Mouse (Mus musculus) olfactory bulb, adult 2 months (tissue): ENCODE measurements around the gene Chit1. TPM values are rescaled to one million over a fixed set of nuclear protein-coding genes. Genes with fewer than 3 reads are reported as not detected.

Source experiments
- H3K27ac ChIP-seq: fragments of 200-500 bp; 2 replicates; pipeline ENCODE4 v1.5.1; 2012; ENCODE audit warnings: low read depth, low read length; ENCODE audit not compliant: insufficient read depth
- H3K4me1 ChIP-seq: fragments of 200-500 bp; 2 replicates; pipeline ENCODE4 v1.6.1; 2012; ENCODE audit warnings: low read length; ENCODE audit not compliant: control insufficient read depth, insufficient read depth
- H3K4me3 ChIP-seq: fragments of 200-500 bp; 2 replicates; pipeline ENCODE4 v1.5.1; 2012; ENCODE audit warnings: mild to moderate bottlenecking, low read depth, low read length, moderate library complexity; ENCODE audit not compliant: insufficient read depth
- CTCF ChIP-seq: fragments of 200-500 bp; IDR thresholded peaks from 2 replicates; pipeline ENCODE4 v1.5.1; 2012; ENCODE audit warnings: low read depth, mild to moderate bottlenecking, low read length, moderate library complexity; ENCODE audit not compliant: insufficient read depth
- POLR2A ChIP-seq: fragments of 200-500 bp; IDR thresholded peaks from 2 replicates; pipeline ENCODE4 v1.6.1; 2012; ENCODE audit warnings: mild to moderate bottlenecking, low read depth, low read length, moderate library complexity; ENCODE audit not compliant: insufficient read depth
- WGBS: fragments of 180-500 bp; shearing (Covaris S2); methylation state at CpG from one replicate; pipeline ENCODE4 v1.1.7; 2018; 5-methylcytosine and 5-hydroxymethylcytosine counted together
- polyA plus RNA-seq: library from polyadenylated mRNA; stranded (reverse); fragments of >200 nt; gene quantifications from 2 replicates; pipeline ENCODE4 v1.2.4, GENCODE M21; 2012; ENCODE audit warnings: low replicate concordance; ENCODE audit not compliant: missing spikeins, insufficient read depth, insufficient read length

Chit1 gene
- polyA plus RNA-seq, 1 experiment: not detected

DNA sequence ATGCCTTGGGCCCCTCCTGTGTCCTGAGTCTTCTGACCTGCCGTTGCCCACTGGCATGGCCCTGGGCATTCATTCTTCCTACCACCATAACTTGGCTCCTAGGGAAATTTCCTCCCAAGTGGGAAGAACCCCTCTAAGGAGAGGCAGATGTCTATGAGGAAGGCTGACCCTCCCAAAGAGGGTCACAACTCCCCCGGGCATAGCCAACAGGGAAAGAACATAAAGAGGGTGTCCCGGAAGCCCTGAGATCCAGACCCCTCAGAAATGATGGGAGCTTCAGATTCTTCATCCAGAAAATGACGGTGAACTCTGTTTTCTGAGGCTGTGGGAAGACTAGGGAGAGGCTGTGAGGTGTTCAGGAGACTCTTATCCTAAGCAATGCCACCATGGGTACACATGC lies 15.3 kb upstream of the Chit1 start:
- 68% methylated on average over 4 of the region's 4 CpGs for WGBS
- peaks cover 64% of the 10 kb centered on the region for H3K4me1 ChIP-seq

DNA sequence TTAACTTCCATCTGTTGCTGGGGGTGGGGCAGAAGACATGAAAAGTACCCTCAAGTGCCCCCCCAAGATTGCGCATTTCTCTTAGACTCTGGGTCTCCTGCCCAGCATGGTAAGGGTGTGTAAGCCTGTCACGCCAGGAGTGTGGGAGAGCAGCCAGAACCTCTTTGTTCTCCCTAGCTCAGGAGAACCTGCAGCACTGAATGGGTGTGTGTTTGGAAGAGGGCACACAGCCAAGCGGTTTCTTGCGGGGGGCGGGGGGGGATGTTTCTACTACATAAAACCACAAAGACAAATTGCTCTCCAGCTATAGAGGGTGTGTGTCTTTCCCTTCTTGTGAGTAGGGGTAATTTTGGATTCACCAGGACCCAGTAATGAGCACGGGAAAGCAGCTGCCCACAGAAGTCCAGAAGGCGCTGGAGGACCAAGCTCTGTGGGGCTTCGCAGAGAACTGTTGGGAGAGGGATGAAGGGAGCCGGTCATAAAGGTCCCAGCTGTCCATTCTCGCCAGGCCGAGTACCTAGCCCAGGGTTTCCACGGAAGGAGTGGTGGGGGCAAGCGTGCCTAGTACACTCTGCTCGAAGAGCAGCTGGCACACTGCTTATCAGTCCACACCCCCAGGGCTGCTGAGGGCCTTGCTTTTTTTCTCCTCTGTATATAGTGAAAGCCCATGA lies 14.6 kb upstream of the Chit1 start:
- peaks cover 64% of the 10 kb centered on the region for H3K4me1 ChIP-seq
- 19% methylated on average over 14 of the region's 14 CpGs for WGBS
- no peak overlapping the region for H3K4me3 ChIP-seq
- peak overlapping the region; percentile 62; the same call in 1 of the 2 replicates for H3K27ac ChIP-seq
- no peak for TF ChIP-seq CTCF
- no peak for TF ChIP-seq POLR2A

More for the DNA sequence above, 15.3 kb upstream of the Chit1 start:
- TF ChIP-seq CTCF: no peak
- TF ChIP-seq POLR2A: no peak
- Histone ChIP-seq H3K27ac (no peak overlapping the region), H3K4me3 (no peak overlapping the region)

DNA sequence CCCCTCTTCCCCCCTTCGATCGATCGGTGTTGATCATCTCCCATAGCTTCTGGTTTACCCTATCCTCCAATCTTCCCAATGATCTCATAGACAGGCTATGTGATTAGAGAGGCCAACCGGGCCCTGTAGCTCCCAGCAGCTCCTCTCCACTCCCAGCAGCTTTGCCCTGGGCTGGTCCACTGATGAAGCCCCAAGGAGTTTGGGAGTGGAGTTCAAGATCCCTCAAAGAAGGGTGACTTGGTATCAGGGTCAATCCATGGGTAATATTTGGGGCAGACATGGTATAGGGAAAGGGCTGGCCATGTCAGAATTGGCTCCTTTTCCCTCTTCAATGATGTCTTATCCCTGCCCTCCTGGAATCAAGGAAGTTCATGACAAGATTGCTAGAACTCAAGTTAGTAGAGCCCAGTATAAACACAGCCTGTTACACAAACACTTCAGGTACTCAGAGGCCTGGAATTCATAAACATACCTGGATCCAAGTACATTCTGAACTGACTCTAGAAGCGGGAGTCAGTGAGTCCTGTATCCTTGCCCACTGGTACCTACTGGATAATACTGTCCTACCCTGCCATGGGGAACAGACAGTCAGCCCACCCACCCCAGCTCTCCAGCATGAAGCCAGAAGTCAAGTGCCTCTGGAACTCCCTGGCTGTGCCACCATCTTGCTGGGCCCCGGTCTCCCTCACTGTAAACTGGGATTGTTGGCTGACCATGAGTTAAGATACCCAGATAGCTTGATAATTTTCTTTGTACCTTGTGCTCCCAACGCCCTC lies 13.8 kb upstream of the Chit1 start:
- TF ChIP-seq POLR2A: no peak
- no peak for TF ChIP-seq CTCF
- peak overlapping the region; percentile 62; the same call in 1 of the 2 replicates for H3K27ac ChIP-seq
- WGBS: 79% methylated on average over 7 of the region's 7 CpGs
- H3K4me3 ChIP-seq: no peak overlapping the region
- H3K4me1 ChIP-seq: peaks cover 64% of the 10 kb centered on the region

- Histone ChIP-seq H3K4me3 (no peak overlapping the region), H3K4me1 (peaks cover 56% of the 10 kb centered on the region), H3K27ac (peak overlapping the region; percentile 91)
- 65% methylated on average over 13 of the region's 13 CpGs for WGBS
- no peak for TF ChIP-seq POLR2A
Observed at GRCm38 (mm10) chr1:134097956-134098725, 12.9 kb upstream of the Chit1 start.

DNA sequence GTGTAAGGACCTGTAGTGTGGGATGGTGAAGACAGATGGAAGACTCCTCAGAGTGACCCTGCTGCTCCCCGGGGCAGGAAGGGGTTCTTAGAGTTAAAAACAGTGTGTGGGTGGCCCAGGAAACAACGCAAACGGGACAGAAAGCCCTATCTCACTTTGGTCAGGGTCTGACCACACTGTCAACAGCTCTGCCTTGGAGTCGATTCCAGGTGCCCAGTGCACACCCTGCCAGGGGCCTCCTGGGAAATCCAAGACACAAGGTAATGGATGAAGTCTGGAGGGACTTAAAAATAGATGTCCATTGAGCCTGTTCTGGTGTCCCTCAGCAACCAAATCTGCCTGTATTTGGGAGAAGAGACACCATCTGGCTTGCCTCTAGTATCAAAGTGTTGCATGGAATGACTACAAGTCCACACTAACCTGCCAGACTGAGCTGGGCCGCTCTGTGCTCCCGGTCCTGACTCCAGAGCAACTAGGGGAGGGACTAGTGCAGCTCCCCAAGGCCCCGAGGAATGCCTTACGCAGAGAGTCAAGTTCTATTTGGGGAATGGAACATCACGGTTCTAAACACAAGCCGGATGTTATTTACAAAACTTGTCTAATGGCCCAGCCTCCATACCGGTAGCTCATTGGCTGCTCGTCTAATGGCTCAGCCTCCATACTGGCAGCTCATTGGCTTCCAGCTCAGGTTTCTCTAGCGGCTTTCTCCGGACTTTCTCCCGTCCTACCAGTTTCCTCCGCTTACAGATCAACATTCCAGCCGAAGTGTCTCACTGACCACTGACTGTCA lies 12.1 kb upstream of the Chit1 start:
- peaks cover 48% of the 10 kb centered on the region for H3K4me1 ChIP-seq
- H3K27ac ChIP-seq: peak overlapping the region; percentile 91
- peak overlapping the region; percentile 50 for H3K4me3 ChIP-seq
- 13% methylated on average over 17 of the region's 17 CpGs for WGBS
- TF ChIP-seq CTCF: no peak
- 0 out of 2 replicates have a peak, but pooled peaks have one; percentile 11 for TF ChIP-seq POLR2A

GRCm38 (mm10) chr1:134099516-134100235 lies 11.4 kb upstream of the Chit1 start:
- Histone ChIP-seq H3K4me1 (peaks cover 45% of the 10 kb centered on the region), H3K27ac (peak overlapping the region; percentile 87), H3K4me3 (peak overlapping the region; percentile 50)
- 34% methylated on average over 12 of the region's 12 CpGs for WGBS
- TF ChIP-seq POLR2A (no peak), CTCF (no peak)

DNA sequence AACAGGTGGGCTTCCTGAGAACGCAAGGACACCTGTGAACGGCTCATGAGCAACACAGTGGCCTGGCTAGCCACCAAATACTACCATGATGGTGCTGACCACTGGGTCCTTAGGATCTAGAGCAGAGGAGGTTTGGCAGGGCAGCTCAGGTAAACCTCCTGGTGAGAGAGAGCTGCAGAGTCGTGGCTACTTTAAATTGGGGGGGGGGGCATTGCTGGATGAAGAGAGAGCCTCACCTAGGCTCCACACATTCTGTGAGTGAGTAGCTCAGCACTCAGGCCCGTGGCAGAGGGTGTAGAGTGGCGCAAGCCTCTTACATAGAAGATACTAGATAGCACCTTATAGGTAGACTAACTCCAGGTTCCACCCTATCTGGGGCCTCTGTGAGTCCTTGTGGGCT lies 10.6 kb upstream of the Chit1 start:
- Histone ChIP-seq H3K4me3 (no peak overlapping the region), H3K27ac (no peak overlapping the region), H3K4me1 (peaks cover 39% of the 10 kb centered on the region)
- WGBS: 90% methylated on average over 5 of the region's 5 CpGs
- TF ChIP-seq POLR2A: no peak
- TF ChIP-seq CTCF: no peak

- WGBS: 91% methylated on average over 4 of the region's 4 CpGs
- Histone ChIP-seq H3K4me3 (no peak overlapping the region), H3K27ac (no peak overlapping the region), H3K4me1 (peaks cover 34% of the 10 kb centered on the region)
- no peak for TF ChIP-seq POLR2A
- no peak for TF ChIP-seq CTCF
Observed at GRCm38 (mm10) chr1:134100928-134101327, 10.1 kb upstream of the Chit1 start.
